Mouse (Mus musculus): ENCODE measurements around the gene Gpr137. TPM values are rescaled to one million over a fixed set of nuclear protein-coding genes. Genes with fewer than 3 reads are reported as not detected.
"Not testable (repeated sequence)": the region's sequence is repeated elsewhere in the genome, so short reads cannot be mapped to it uniquely, and the experiment has no call there.

The Gpr137 gene
- polyA plus RNA-seq, 1 experiment from 2014 or later: 29.7 TPM

DNA sequence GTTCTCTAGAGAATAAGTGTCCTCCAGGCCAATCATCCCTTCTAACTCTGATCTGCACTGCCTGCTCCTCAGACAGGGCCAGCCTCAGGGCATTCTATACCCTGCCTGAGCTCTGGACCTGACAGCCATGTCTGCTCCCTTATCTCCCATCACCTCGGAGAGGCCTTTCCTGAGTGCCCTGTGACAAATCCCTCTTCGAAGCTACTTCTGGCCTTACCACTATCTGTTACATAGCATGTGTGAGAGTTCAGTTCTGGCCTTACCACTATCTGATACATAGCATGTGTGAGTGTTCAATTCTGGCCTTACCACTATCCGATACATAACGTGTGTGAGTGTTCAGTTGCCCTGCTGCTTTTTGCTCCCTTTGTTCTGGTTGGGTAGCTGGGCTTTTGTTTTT is 27.0 kb downstream of the Gpr137 start:
- Histone ChIP-seq H3K27ac (replicated peaks; ENCODE audit: low read depth, low read length) (no peak overlapping the region), H3K9me3 (ENCODE audit: control insufficient read depth, low read length) (no peaks in the 10 kb centered on the region), H3K4me3 (ENCODE audit: low read depth, low read length) (no peak overlapping the region), H3K27me3 (replicated peaks; ENCODE audit: control insufficient read depth, insufficient read depth, low read length) (no peaks in the 10 kb centered on the region), H3K4me2 (ENCODE audit: low read depth, low read length) (no peak overlapping the region), H3K9ac (ENCODE audit: low read depth, low read length) (no peak overlapping the region), H3K36me3 (ENCODE audit: control insufficient read depth, insufficient read depth, low read length) (peaks cover 34% of the 10 kb centered on the region), H3K4me1 (ENCODE audit: control insufficient read depth, insufficient read depth, low read length) (peaks cover 2% of the 10 kb centered on the region)
- no peak for ATAC-seq (ENCODE audit: low read depth)
- DNase-seq (ENCODE audit: low spot score): no peak
- WGBS: 83% methylated on average over 4 of the region's 4 CpGs

DNA sequence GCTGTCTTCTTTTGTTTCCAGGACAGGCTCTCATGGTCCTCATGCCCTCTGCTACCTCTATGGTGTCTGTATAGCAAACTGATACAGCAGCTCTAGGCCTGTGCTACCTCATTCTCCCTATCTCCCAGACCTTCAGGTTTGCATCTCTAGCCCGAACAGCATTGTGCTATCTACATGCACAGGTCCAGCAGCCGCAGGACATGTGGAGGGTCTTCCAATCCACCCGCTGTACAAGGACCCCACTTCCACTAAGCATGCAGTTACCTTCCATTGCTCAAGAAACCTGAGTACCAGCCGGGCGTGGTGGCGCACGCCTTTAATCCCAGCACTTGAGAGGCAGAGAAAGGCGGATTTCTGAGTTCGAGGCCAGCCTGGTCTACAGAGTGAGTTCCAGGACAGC is 27.7 kb downstream of the Gpr137 start:
- H3K27me3 ChIP-seq (replicated peaks; ENCODE audit: control insufficient read depth, insufficient read depth, low read length): no peaks in the 10 kb centered on the region
- no peaks in the 10 kb centered on the region for H3K4me1 ChIP-seq (ENCODE audit: control insufficient read depth, insufficient read depth, low read length)
- 84% methylated on average over 9 of the region's 9 CpGs for WGBS
- peaks cover 34% of the 10 kb centered on the region for H3K36me3 ChIP-seq (ENCODE audit: control insufficient read depth, insufficient read depth, low read length)
- no peak for DNase-seq (ENCODE audit: low spot score)
- H3K4me2 ChIP-seq (ENCODE audit: low read depth, low read length): no peak overlapping the region
- H3K4me3 ChIP-seq (ENCODE audit: low read depth, low read length): no peak overlapping the region
- H3K9ac ChIP-seq (ENCODE audit: low read depth, low read length): no peak overlapping the region
- ATAC-seq (ENCODE audit: low read depth): no peak
- no peaks in the 10 kb centered on the region for H3K9me3 ChIP-seq (ENCODE audit: control insufficient read depth, low read length)
- no peak overlapping the region for H3K27ac ChIP-seq (replicated peaks; ENCODE audit: low read depth, low read length)

- ATAC-seq (ENCODE audit: low read depth) (no peak), DNase-seq (ENCODE audit: low spot score) (no peak)
- Histone ChIP-seq H3K9ac (ENCODE audit: low read depth, low read length) (no peak overlapping the region), H3K36me3 (ENCODE audit: control insufficient read depth, insufficient read depth, low read length) (peaks cover 34% of the 10 kb centered on the region), H3K4me3 (ENCODE audit: low read depth, low read length) (no peak overlapping the region), H3K27me3 (replicated peaks; ENCODE audit: control insufficient read depth, insufficient read depth, low read length) (no peaks in the 10 kb centered on the region), H3K9me3 (ENCODE audit: control insufficient read depth, low read length) (no peaks in the 10 kb centered on the region), H3K4me1 (ENCODE audit: control insufficient read depth, insufficient read depth, low read length) (no peaks in the 10 kb centered on the region), H3K27ac (replicated peaks; ENCODE audit: low read depth, low read length) (no peak overlapping the region), H3K4me2 (ENCODE audit: low read depth, low read length) (no peak overlapping the region)
- 85% methylated on average over 10 of the region's 11 CpGs for WGBS
Measured at GRCm38 (mm10) chr19:6913991-6914390, 28.3 kb downstream of the Gpr137 start.

- Histone ChIP-seq H3K4me2 (ENCODE audit: low read depth, low read length) (no peak overlapping the region), H3K9ac (ENCODE audit: low read depth, low read length) (no peak overlapping the region), H3K4me3 (ENCODE audit: low read depth, low read length) (no peak overlapping the region), H3K4me1 (ENCODE audit: control insufficient read depth, insufficient read depth, low read length) (peaks cover 6% of the 10 kb centered on the region; the same call in 1 of the 2 replicates), H3K36me3 (ENCODE audit: control insufficient read depth, insufficient read depth, low read length) (peaks cover 34% of the 10 kb centered on the region), H3K27me3 (replicated peaks; ENCODE audit: control insufficient read depth, insufficient read depth, low read length) (no peaks in the 10 kb centered on the region), H3K27ac (replicated peaks; ENCODE audit: low read depth, low read length) (no peak overlapping the region), H3K9me3 (ENCODE audit: control insufficient read depth, low read length) (no peaks in the 10 kb centered on the region)
- DNase-seq (ENCODE audit: low spot score) (no peak), ATAC-seq (ENCODE audit: low read depth) (no peak)
- 86% methylated on average over 6 of the region's 6 CpGs for WGBS
Measured at GRCm38 (mm10) chr19:6913036-6913435, 29.2 kb downstream of the Gpr137 start.

- Histone ChIP-seq H3K9me3 (ENCODE audit: control insufficient read depth, low read length) (no peaks in the 10 kb centered on the region), H3K27ac (replicated peaks; ENCODE audit: low read depth, low read length) (no peak overlapping the region), H3K36me3 (ENCODE audit: control insufficient read depth, insufficient read depth, low read length) (peaks cover 36% of the 10 kb centered on the region), H3K4me1 (ENCODE audit: control insufficient read depth, insufficient read depth, low read length) (peaks cover 12% of the 10 kb centered on the region; the same call in 1 of the 2 replicates), H3K27me3 (replicated peaks; ENCODE audit: control insufficient read depth, insufficient read depth, low read length) (no peaks in the 10 kb centered on the region), H3K4me2 (ENCODE audit: low read depth, low read length) (no peak overlapping the region), H3K4me3 (ENCODE audit: low read depth, low read length) (no peak overlapping the region), H3K9ac (ENCODE audit: low read depth, low read length) (no peak overlapping the region)
- DNase-seq (ENCODE audit: low spot score): no peak
- ATAC-seq (ENCODE audit: low read depth): no peak
- 93% methylated on average over 15 of the region's 15 CpGs for WGBS
Measured at GRCm38 (mm10) chr19:6912205-6912970, 29.9 kb downstream of the Gpr137 start.

DNA sequence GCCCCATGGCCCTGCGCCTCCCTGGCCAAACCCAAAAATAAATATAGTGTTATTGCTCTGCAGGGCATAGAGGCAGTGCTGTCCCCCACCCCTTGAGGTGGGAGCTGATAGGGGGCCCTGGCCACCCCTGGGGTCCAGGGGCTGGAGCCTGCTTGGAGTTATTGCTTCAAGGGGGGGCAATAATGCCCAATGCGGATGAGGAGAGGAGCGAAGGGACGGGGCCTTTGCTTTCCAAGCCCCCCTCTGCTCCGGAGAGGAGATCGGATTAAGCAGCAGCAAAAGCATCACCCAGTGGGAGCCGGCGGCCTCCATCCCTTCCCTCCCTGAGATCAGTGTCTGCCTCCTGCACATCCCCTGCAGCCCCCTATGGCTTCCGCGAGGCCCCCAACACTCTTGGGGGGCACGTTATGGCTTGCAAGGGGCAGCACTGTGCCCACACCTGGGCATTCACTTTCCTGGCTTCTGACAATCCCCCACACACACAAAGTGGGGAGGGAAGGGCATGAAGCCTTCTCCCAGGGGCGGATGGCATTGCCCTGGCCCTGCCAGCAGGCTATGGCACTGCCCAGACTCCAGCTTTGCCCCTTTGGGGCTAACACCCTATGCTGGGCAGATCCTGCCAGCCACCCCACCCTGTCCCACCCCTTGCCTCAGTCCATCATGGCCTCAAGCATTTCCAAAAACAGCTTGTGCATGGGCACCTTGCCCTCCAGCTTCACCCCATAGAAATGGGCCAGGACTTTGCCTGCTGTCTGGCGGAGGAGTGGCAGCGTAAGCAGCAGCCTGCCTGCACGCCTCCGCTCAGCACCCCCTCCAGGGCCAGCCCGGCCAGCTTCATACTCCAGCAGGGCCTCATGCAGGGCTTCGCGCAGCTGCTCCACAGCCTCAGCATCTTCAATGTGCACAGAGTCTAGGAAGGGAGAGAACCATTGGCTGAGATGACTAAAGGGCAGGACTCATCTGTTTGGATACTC is 30.9 kb downstream of the Gpr137 start:
- Histone ChIP-seq H3K9ac (ENCODE audit: low read depth, low read length) (peak overlapping the region; percentile 31; the same call in 1 of the 2 replicates), H3K27me3 (replicated peaks; ENCODE audit: control insufficient read depth, insufficient read depth, low read length) (no peaks in the 10 kb centered on the region), H3K4me3 (ENCODE audit: low read depth, low read length) (peak overlapping the region; percentile 58), H3K27ac (replicated peaks; ENCODE audit: low read depth, low read length) (no peak overlapping the region), H3K36me3 (ENCODE audit: control insufficient read depth, insufficient read depth, low read length) (peaks cover 46% of the 10 kb centered on the region), H3K4me1 (ENCODE audit: control insufficient read depth, insufficient read depth, low read length) (peaks cover 14% of the 10 kb centered on the region; the same call in 1 of the 2 replicates), H3K4me2 (ENCODE audit: low read depth, low read length) (peak overlapping the region; percentile 78), H3K9me3 (ENCODE audit: control insufficient read depth, low read length) (no peaks in the 10 kb centered on the region)
- 75% methylated on average over 17 of the region's 19 CpGs for WGBS
- ATAC-seq (ENCODE audit: low read depth): no peak
- DNase-seq (ENCODE audit: low spot score): no peak

DNA sequence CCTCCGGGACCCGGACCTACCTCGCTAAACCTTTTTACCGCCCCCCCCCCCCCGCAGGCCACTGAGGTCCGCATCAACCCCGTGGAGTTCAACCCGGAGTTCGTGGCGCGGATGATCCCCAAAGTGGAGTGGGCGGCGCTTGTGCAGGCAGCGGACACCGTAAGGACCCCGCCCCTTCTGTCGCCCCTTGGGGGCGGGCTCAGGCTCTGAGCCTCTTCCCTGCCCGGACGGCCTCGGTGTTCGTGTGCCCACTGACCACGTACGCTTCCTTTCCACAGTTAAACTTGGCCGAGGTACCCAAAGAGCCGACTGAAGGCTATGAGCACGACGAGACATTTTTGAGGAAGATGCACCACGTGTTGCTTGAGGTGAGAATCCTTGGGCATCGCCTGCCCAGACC is 32.0 kb downstream of the Gpr137 start:
- ATAC-seq (ENCODE audit: low read depth) (0 out of 2 replicates have a peak, but pooled peaks have one; percentile 17), DNase-seq (ENCODE audit: low spot score) (peak; percentile 79)
- peak overlapping the region; percentile 98 for H3K27ac ChIP-seq (replicated peaks; ENCODE audit: low read depth, low read length)
- peaks cover 54% of the 10 kb centered on the region for H3K36me3 ChIP-seq (ENCODE audit: control insufficient read depth, insufficient read depth, low read length)
- H3K9me3 ChIP-seq (ENCODE audit: control insufficient read depth, low read length); H3K27me3 ChIP-seq (replicated peaks; ENCODE audit: control insufficient read depth, insufficient read depth, low read length): not testable (repeated sequence)
- peak overlapping the region; percentile 58 for H3K4me3 ChIP-seq (ENCODE audit: low read depth, low read length)
- peak overlapping the region; percentile 75 for H3K9ac ChIP-seq (ENCODE audit: low read depth, low read length)
- H3K4me1 ChIP-seq (ENCODE audit: control insufficient read depth, insufficient read depth, low read length): peaks cover 14% of the 10 kb centered on the region; the same call in 1 of the 2 replicates
- peak overlapping the region; percentile 78 for H3K4me2 ChIP-seq (ENCODE audit: low read depth, low read length)
- WGBS: 0% methylated on average over 19 of the region's 30 CpGs

DNA sequence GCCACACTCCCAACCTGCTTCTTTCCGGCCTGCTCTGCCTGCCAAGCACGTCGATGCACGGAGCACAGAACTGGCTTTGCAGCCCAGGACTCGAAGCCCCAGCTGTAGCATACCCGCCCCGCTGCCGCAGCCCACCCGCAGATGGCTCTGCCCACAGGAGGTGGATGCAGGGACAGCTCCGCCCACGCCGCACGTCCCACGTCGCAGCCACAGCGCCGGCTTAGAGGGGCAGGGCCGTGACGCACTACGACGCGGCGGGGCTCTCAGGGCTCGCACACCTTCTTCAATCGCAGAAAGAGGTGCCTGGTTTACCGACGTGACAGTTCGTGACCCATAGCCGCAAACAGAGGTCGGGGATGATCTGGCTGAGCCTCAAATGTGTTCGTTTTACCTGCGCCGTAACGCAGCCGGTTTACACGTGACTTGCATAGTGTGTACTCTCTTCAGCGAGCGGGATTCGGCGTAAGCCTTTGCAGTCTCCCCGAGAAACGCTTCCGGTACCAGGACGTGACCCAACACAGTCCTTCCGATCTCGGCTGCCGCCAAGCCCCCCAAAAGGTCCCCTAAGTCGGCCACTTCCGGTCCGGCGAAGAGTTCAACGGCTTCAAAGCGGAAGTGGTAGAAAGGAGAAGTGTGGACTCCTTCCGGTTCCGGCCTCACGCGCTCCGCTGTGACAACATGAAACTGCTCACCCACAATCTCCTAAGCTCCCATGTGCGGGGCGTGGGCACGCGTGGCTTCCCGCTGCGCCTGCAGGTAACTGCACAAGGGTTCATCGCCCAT is 32.6 kb downstream of the Gpr137 start, which contains the start of the genes Trmt112 and Prdx5:
Gene Trmt112 (plus strand): TSS at position 192 of the 783 bp plus-strand sequence.
Gene Prdx5 (minus strand): TSS at position 600 of the 783 bp plus-strand sequence.
- Histone ChIP-seq H3K4me1 (ENCODE audit: control insufficient read depth, insufficient read depth, low read length) (peaks cover 14% of the 10 kb centered on the region; the same call in 1 of the 2 replicates), H3K9ac (ENCODE audit: low read depth, low read length) (peak within 1 kb of the TSS; percentile 75), H3K9me3 (ENCODE audit: control insufficient read depth, low read length) (no peaks in the 10 kb centered on the region), H3K4me2 (ENCODE audit: low read depth, low read length) (peak within 1 kb of the TSS; percentile 78), H3K36me3 (ENCODE audit: control insufficient read depth, insufficient read depth, low read length) (peaks cover 54% of the 10 kb centered on the region), H3K27ac (replicated peaks; ENCODE audit: low read depth, low read length) (peak within 1 kb of the TSS; percentile 98), H3K4me3 (ENCODE audit: low read depth, low read length) (peak within 1 kb of the TSS; percentile 58), H3K27me3 (replicated peaks; ENCODE audit: control insufficient read depth, insufficient read depth, low read length) (no peaks in the 10 kb centered on the region)
- DNase-seq (ENCODE audit: low spot score) (peak; percentile 98), ATAC-seq (ENCODE audit: low read depth) (peak; percentile 95)
- under 1% methylated on average over 65 of the region's 65 CpGs for WGBS

Data from embryonic facial prominence, embryonic 14.5 days (tissue).